Mouse (Mus musculus) lung, embryonic 14.5 days (tissue): ENCODE measurements around the gene Coro7. TPM values are rescaled to one million over a fixed set of nuclear protein-coding genes. Genes with fewer than 3 reads are reported as not detected.
A peak's percentile ranks its signal among the peaks of the same experiment; 100 is the strongest.

Experiments
- ATAC-seq: fragments of 200-750 bp; cut with Nextera tagmentation; 2 replicates; pipeline ENCODE4 v1.8.0; 2017; ENCODE audit warnings: mild to moderate bottlenecking, moderate TSS enrichment, moderate library complexity; ENCODE audit not compliant: insufficient read depth
- DNase-seq: peaks from one replicate; pipeline ENCODE4 v3.0.0-alpha.2; 2015
- H3K27ac ChIP-seq: fragments of 300-500 bp; sonication (generic); 2 replicates; pipeline ENCODE4 v1.5.1; 2014; ENCODE audit warnings: low read depth, mild to moderate bottlenecking, moderate library complexity
- H3K27me3 ChIP-seq: fragments of 300-500 bp; sonication (generic); 2 replicates; pipeline ENCODE4 v1.6.1; 2014; ENCODE audit warnings: low read length, control low read depth; ENCODE audit not compliant: insufficient read depth
- H3K36me3 ChIP-seq: fragments of 300-500 bp; sonication (generic); 2 replicates; pipeline ENCODE4 v1.6.1; 2014; ENCODE audit warnings: control low read depth; ENCODE audit not compliant: insufficient read depth
- H3K4me1 ChIP-seq: fragments of 300-500 bp; sonication (generic); 2 replicates; pipeline ENCODE4 v1.6.1; 2014; ENCODE audit warnings: antibody characterized with exemption, control low read depth; ENCODE audit not compliant: insufficient read depth
- H3K4me2 ChIP-seq: fragments of 300-500 bp; sonication (generic); 2 replicates; pipeline ENCODE4 v1.6.1; 2014; ENCODE audit warnings: mild to moderate bottlenecking
- H3K4me3 ChIP-seq: fragments of 300-500 bp; sonication (generic); 2 replicates; pipeline ENCODE4 v1.5.1; 2014; ENCODE audit warnings: low read depth, low read length
- H3K9ac ChIP-seq: fragments of 300-500 bp; sonication (generic); 2 replicates; pipeline ENCODE4 v1.6.1; 2014
- H3K9me3 ChIP-seq: fragments of 300-500 bp; sonication (generic); 2 replicates; pipeline ENCODE4 v1.6.1; 2016; ENCODE audit warnings: low read depth, low read length, control low read depth
- CTCF ChIP-seq: IDR thresholded peaks from 2 replicates; pipeline ENCODE4 v1.5.1; 2016; ENCODE audit warnings: antibody characterized with exemption, low read depth
- WGBS: fragments of 180-500 bp; shearing (Covaris S2); extraction: QIAGEN DNeasy Blood & Tissue Kit; methylation state at CpG from one replicate; pipeline ENCODE4 v1.1.7; 2014; 5-methylcytosine and 5-hydroxymethylcytosine counted together
- polyA plus RNA-seq: library from polyadenylated mRNA; unstranded; fragments of >200 nt; fragmentation: Nextera tagmentation; extraction: Ambion mirVana; gene quantifications from 2 replicates; pipeline ENCODE4 v1.2.1, GENCODE M21; 2014

Coro7 gene
- polyA plus RNA-seq, 1 experiment from 2014 or later = 15.1 TPM

GRCm38 (mm10) chr16:4678080-4678479 is 1.5 kb downstream of the Coro7 start:
- TF ChIP-seq CTCF = no peak
- no peak for DNase-seq
- H3K36me3 ChIP-seq = peaks cover 13% of the 10 kb centered on the region
- no peak overlapping the region for H3K4me3 ChIP-seq
- H3K4me1 ChIP-seq = peaks cover 6% of the 10 kb centered on the region; the same call in 1 of the 2 replicates
- no peak overlapping the region for H3K27ac ChIP-seq
- no peak for ATAC-seq
- H3K9me3 ChIP-seq = no peaks in the 10 kb centered on the region
- no peaks in the 10 kb centered on the region for H3K27me3 ChIP-seq
- no peak overlapping the region for H3K4me2 ChIP-seq
- H3K9ac ChIP-seq = no peak overlapping the region
- 71% methylated on average over 5 of the region's 5 CpGs for WGBS

- H3K9ac ChIP-seq = no peak overlapping the region
- H3K4me1 ChIP-seq = peaks cover 6% of the 10 kb centered on the region; the same call in 1 of the 2 replicates
- H3K27ac ChIP-seq = no peak overlapping the region
- peaks cover 13% of the 10 kb centered on the region for H3K36me3 ChIP-seq
- no peaks in the 10 kb centered on the region for H3K9me3 ChIP-seq
- DNase-seq (no peak), ATAC-seq (no peak)
- 88% methylated on average over 5 of the region's 5 CpGs for WGBS
- no peak for TF ChIP-seq CTCF
- H3K27me3 ChIP-seq = no peaks in the 10 kb centered on the region
- no peak overlapping the region for H3K4me3 ChIP-seq
- H3K4me2 ChIP-seq = no peak overlapping the region
These were observed 2.7 kb downstream of the Coro7 start for GRCm38 (mm10) chr16:4676836-4677235.

- peaks cover 14% of the 10 kb centered on the region for H3K36me3 ChIP-seq
- WGBS = 79% methylated on average over 4 of the region's 4 CpGs
These were observed 5.5 kb downstream of the Coro7 start for GRCm38 (mm10) chr16:4674091-4674490.

DNA sequence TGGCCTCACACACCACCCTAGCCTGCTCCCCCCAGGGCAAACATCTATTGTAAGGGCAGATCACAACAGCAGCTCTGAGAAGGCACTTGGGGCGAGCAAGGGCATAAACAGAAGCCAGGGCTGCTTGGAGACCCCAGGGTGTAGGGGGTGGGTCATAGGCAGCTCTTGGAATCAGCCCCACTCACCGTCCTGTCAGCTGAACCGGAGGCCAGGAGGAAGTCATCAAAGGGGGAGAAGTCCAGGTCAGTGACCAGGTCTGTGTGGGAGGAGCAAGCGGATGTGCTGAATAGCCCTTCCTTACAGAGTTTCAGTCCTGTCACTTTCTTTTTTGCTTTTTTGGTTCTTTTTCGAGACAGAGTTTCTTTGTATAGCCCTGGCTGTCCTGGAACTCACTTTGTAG is 9.3 kb downstream of the Coro7 start:
- no peaks in the 10 kb centered on the region for H3K4me1 ChIP-seq
- ATAC-seq (no peak), DNase-seq (no peak)
- peaks cover 28% of the 10 kb centered on the region for H3K36me3 ChIP-seq
- H3K4me3 ChIP-seq = no peak overlapping the region
- no peaks in the 10 kb centered on the region for H3K27me3 ChIP-seq
- H3K27ac ChIP-seq = no peak overlapping the region
- TF ChIP-seq CTCF = no peak
- H3K9ac ChIP-seq = no peak overlapping the region
- WGBS = 72% methylated on average over 5 of the region's 5 CpGs
- no peaks in the 10 kb centered on the region for H3K9me3 ChIP-seq
- H3K4me2 ChIP-seq = no peak overlapping the region

More at GRCm38 (mm10) chr16:4674091-4674490, 5.5 kb downstream of the Coro7 start:
- TF ChIP-seq CTCF = no peak
- H3K4me1 ChIP-seq = peaks cover 6% of the 10 kb centered on the region; the same call in 1 of the 2 replicates
- DNase-seq = no peak
- H3K4me2 ChIP-seq = no peak overlapping the region
- H3K4me3 ChIP-seq = no peak overlapping the region
- no peak for ATAC-seq
- H3K9ac ChIP-seq = no peak overlapping the region
- H3K27ac ChIP-seq = no peak overlapping the region
- no peaks in the 10 kb centered on the region for H3K9me3 ChIP-seq
- H3K27me3 ChIP-seq = no peaks in the 10 kb centered on the region

DNA sequence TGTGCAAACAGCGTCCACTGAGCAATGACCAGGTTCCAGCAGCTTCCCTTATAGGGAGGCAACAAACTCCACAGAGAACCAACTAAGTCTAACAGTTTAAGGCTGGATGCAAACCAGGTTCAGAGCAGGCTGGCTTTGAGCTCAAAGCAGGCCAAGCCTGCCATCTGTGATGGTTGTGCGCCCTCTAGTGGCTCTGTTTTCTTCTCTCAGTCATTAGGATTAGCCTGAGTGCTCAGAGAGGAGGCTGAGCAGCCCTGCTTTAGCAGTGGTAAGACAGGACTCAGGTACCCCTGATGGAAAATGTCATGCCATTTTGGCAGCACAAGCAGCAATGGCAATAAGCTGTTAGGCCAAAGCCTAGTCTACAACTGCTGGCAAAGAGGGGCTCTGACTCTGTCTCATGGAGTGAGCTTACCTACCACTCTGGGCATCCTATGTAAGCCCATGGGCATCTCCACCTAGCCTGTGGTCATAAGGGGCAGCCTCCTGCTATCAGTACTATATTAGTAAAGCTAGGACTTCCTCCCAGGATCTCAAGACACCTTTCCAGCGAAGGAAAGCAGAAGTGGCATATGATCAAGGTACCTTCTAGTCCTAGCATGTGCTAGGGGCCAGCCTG is 12.3 kb downstream of the Coro7 start:
- H3K4me2 ChIP-seq = no peak overlapping the region
- no peaks in the 10 kb centered on the region for H3K4me1 ChIP-seq
- H3K27ac ChIP-seq = no peak overlapping the region
- H3K4me3 ChIP-seq = no peak overlapping the region
- peaks cover 29% of the 10 kb centered on the region; the same call in 1 of the 2 replicates for H3K36me3 ChIP-seq
- peak; percentile 97 for TF ChIP-seq CTCF
- H3K9me3 ChIP-seq = no peaks in the 10 kb centered on the region
- ATAC-seq (peak; percentile 90), DNase-seq (peak; percentile 98)
- 26% methylated on average over 3 of the region's 3 CpGs for WGBS
- H3K27me3 ChIP-seq = no peaks in the 10 kb centered on the region
- no peak overlapping the region for H3K9ac ChIP-seq

- Histone ChIP-seq H3K4me1 (no peaks in the 10 kb centered on the region), H3K27ac (no peak overlapping the region), H3K36me3 (peaks cover 35% of the 10 kb centered on the region; the same call in 1 of the 2 replicates), H3K9ac (no peak overlapping the region), H3K4me3 (no peak overlapping the region), H3K4me2 (no peak overlapping the region), H3K27me3 (no peaks in the 10 kb centered on the region), H3K9me3 (no peaks in the 10 kb centered on the region)
- ATAC-seq = no peak
- 89% methylated on average over 2 of the region's 2 CpGs for WGBS
- TF ChIP-seq CTCF = no peak
- DNase-seq = no peak
These were observed 13.9 kb downstream of the Coro7 start for GRCm38 (mm10) chr16:4665726-4666125.

GRCm38 (mm10) chr16:4663806-4664205 is 15.8 kb downstream of the Coro7 start:
- 84% methylated on average over 2 of the region's 2 CpGs for WGBS
- DNase-seq = no peak
- Histone ChIP-seq H3K4me2 (no peak overlapping the region), H3K9ac (no peak overlapping the region), H3K27ac (no peak overlapping the region), H3K4me3 (no peak overlapping the region), H3K36me3 (peaks cover 31% of the 10 kb centered on the region; the same call in 1 of the 2 replicates), H3K9me3 (no peaks in the 10 kb centered on the region), H3K4me1 (peaks cover 6% of the 10 kb centered on the region), H3K27me3 (no peaks in the 10 kb centered on the region)
- ATAC-seq = no peak
- TF ChIP-seq CTCF = no peak
